Mouse (Mus musculus) C2C12 (cell line): ENCODE data around the gene Pidd1. TPM values are rescaled to one million over a fixed set of nuclear protein-coding genes. Genes with fewer than 3 reads are reported as not detected.

Experiments
- H3K27me3 ChIP-seq: one replicate; pipeline ENCODE4 v1.6.1; 2011; ENCODE audit not compliant: control insufficient read depth, insufficient read depth, insufficient read length
- H3K36me3 ChIP-seq: one replicate; pipeline ENCODE4 v1.6.1; 2011; ENCODE audit not compliant: control insufficient read depth, insufficient read depth
- H3K4me3 ChIP-seq: one replicate; pipeline ENCODE4 v1.5.1; 2011; ENCODE audit warnings: mild to moderate bottlenecking, control low read depth; ENCODE audit not compliant: poor library complexity, insufficient read depth, severe bottlenecking
- H3K79me2 ChIP-seq: one replicate; pipeline ENCODE4 v1.6.1; 2011; ENCODE audit not compliant: control insufficient read depth, insufficient read depth
- H3K79me3 ChIP-seq: one replicate; pipeline ENCODE4 v1.6.1; 2011; ENCODE audit warnings: low read depth, control low read depth
- H3ac ChIP-seq: one replicate; pipeline ENCODE3; 2011; ENCODE audit warnings: low read depth; ENCODE audit not compliant: control insufficient read depth, insufficient read length
- CEBPB ChIP-seq: IDR thresholded peaks from one replicate; pipeline ENCODE4 v1.6.1; 2011; ENCODE audit warnings: low read depth, mild to moderate bottlenecking, control low read depth, moderate library complexity
- CTCF ChIP-seq: IDR thresholded peaks from one replicate; pipeline ENCODE4 v1.5.1; 2011; ENCODE audit not compliant: control insufficient read depth, insufficient read depth, insufficient read length
- FOSL1 ChIP-seq: IDR thresholded peaks from one replicate; pipeline ENCODE4 v1.8.0; 2011; ENCODE audit warnings: mild to moderate bottlenecking, low read length; ENCODE audit not compliant: poor library complexity, insufficient read depth, severe bottlenecking
- MAX ChIP-seq: IDR thresholded peaks from one replicate; pipeline ENCODE4 v1.6.1; 2011; ENCODE audit warnings: mild to moderate bottlenecking, control low read depth
- MYOD1 ChIP-seq: IDR thresholded peaks from one replicate; pipeline ENCODE4 v1.6.1; 2011; ENCODE audit warnings: low read depth; ENCODE audit not compliant: control insufficient read depth, insufficient read length
- MYOG ChIP-seq: IDR thresholded peaks from one replicate; pipeline ENCODE4 v1.6.1; 2011; ENCODE audit not compliant: control insufficient read depth, insufficient read length; ENCODE audit errors: extremely low read depth
- USF1 ChIP-seq: IDR thresholded peaks from one replicate; pipeline ENCODE4 v1.6.1; 2011; ENCODE audit warnings: low read depth, mild to moderate bottlenecking, control low read depth, moderate library complexity
- polyA plus RNA-seq: library from polyadenylated mRNA; unstranded; fragments of >200 nt; fragmentation: generic; extraction: Trizol; gene quantifications from one replicate; pipeline ENCODE4 v1.2.1, GENCODE M21; 2012; ENCODE audit warnings: missing spikeins

The Pidd1 gene
- polyA plus RNA-seq, 1 experiment, result 9.5 TPM

- Histone ChIP-seq H3K79me3 (peaks cover 7% of the 10 kb centered on the region), H3K36me3 (peaks cover 7% of the 10 kb centered on the region), H3K4me3 (no peak overlapping the region), H3K79me2 (peaks cover 28% of the 10 kb centered on the region), H3K27me3 (no peaks in the 10 kb centered on the region), H3ac (no peak overlapping the region)
- TF ChIP-seq CEBPB (no peak), FOSL1 (no peak), CTCF (no peak), MYOD1 (no peak), MYOG (no peak), USF1 (no peak), MAX (no peak)
Measured at GRCm38 (mm10) chr7:141432741-141433516, 10.9 kb downstream of the Pidd1 start.

GRCm38 (mm10) chr7:141432186-141432611 lies 11.6 kb downstream of the Pidd1 start:
- peaks cover 7% of the 10 kb centered on the region for H3K79me3 ChIP-seq
- TF ChIP-seq MAX (no peak), USF1 (no peak), FOSL1 (no peak), CEBPB (no peak), MYOG (no peak), MYOD1 (no peak), CTCF (no peak)
- no peak overlapping the region for H3K4me3 ChIP-seq
- H3K79me2 ChIP-seq, result peaks cover 28% of the 10 kb centered on the region
- H3ac ChIP-seq, result no peak overlapping the region
- H3K27me3 ChIP-seq, result no peaks in the 10 kb centered on the region
- peaks cover 5% of the 10 kb centered on the region for H3K36me3 ChIP-seq

GRCm38 (mm10) chr7:141431434-141432185 lies 12.2 kb downstream of the Pidd1 start:
- TF ChIP-seq CEBPB (no peak), MYOD1 (no peak), FOSL1 (no peak), USF1 (no peak), MAX (no peak), CTCF (no peak), MYOG (no peak)
- peaks cover 22% of the 10 kb centered on the region for H3K79me2 ChIP-seq
- peaks cover 5% of the 10 kb centered on the region for H3K36me3 ChIP-seq
- no peak overlapping the region for H3ac ChIP-seq
- H3K27me3 ChIP-seq, result no peaks in the 10 kb centered on the region
- no peak overlapping the region for H3K4me3 ChIP-seq
- H3K79me3 ChIP-seq, result peaks cover 7% of the 10 kb centered on the region

GRCm38 (mm10) chr7:141430585-141431240 lies 13.1 kb downstream of the Pidd1 start:
- Histone ChIP-seq H3K4me3 (no peak overlapping the region), H3K27me3 (no peaks in the 10 kb centered on the region), H3K36me3 (peaks cover 5% of the 10 kb centered on the region), H3K79me2 (peaks cover 13% of the 10 kb centered on the region), H3ac (no peak overlapping the region), H3K79me3 (peaks cover 3% of the 10 kb centered on the region)
- TF ChIP-seq MAX, result no peak
- TF ChIP-seq USF1, result no peak

GRCm38 (mm10) chr7:141429840-141430584 lies 13.8 kb downstream of the Pidd1 start:
- TF ChIP-seq CEBPB, result no peak
- no peak for TF ChIP-seq MYOG
- no peak for TF ChIP-seq FOSL1
- no peak for TF ChIP-seq CTCF
- no peak for TF ChIP-seq MYOD1
- TF ChIP-seq MAX, result no peak
- TF ChIP-seq USF1, result no peak
- no peak overlapping the region for H3ac ChIP-seq

More at GRCm38 (mm10) chr7:141429840-141430584, 13.8 kb downstream of the Pidd1 start:
- H3K36me3 ChIP-seq, result peaks cover 5% of the 10 kb centered on the region
- H3K27me3 ChIP-seq, result no peaks in the 10 kb centered on the region
- peaks cover 8% of the 10 kb centered on the region for H3K79me2 ChIP-seq
- H3K79me3 ChIP-seq, result peaks cover 3% of the 10 kb centered on the region
- no peak overlapping the region for H3K4me3 ChIP-seq
